Mouse (Mus musculus): ENCODE results near the gene Map3k1. TPM values are rescaled to one million over a fixed set of nuclear protein-coding genes. Genes with fewer than 3 reads are reported as not detected.

The Map3k1 gene
- polyA plus RNA-seq, 1 experiment from 2014 or later, result 19.8 TPM

DNA sequence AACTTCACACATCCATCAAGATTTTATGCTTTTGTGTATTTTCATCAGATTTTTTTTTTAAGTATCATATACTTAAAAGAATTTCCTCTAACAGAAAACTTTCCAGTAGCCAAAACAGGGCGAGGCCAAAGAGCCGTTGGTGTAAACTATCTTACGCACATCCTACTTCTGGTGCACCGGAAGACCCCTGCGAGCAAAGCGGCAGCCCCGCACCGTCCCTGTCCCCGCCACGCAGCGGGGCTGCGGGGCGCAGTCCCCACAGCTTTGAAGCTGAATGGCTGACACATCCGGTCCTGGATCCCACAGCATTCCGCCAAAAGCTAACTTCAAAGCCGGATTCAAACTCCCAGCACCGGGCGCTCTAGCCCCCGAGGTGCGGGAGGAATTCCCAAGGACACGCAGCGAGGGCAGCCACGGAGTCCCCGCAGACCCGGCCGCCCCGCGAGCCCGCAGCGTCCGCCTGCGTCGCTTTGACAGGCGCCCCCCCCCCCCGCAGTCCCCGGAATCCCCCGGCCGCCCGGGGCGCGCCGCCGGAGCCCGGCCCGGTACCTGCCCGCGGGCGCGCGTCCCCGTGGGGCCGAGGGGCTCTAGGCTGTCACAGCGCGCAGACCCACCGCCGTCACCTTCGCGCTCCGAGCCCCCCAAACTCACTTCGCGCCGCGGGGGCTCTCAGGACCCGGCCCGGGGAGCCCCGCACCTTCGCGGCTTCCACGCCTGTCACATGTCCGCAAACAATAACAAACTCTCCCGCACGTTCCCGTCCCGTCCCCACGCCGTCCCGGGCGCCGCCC, 1.0 kb downstream of the Map3k1 start:
- Histone ChIP-seq H3K4me1 (replicated peaks; ENCODE audit: control insufficient read depth, insufficient read depth, low read length) (peaks cover 37% of the 10 kb centered on the region), H3K9ac (ENCODE audit: low read depth, low read length) (peak overlapping the region; percentile 97), H3K36me3 (ENCODE audit: control insufficient read depth, insufficient read depth, low read length) (no peaks in the 10 kb centered on the region), H3K27me3 (replicated peaks; ENCODE audit: control insufficient read depth, insufficient read depth, low read length) (0 out of 2 replicates have a peak, but pooled peaks cover 4% of the 10 kb centered on the region), H3K4me2 (peak overlapping the region; percentile 95), H3K9me3 (ENCODE audit: control insufficient read depth, low read length) (no peaks in the 10 kb centered on the region), H3K4me3 (ENCODE audit: low read depth, low read length) (peak overlapping the region; percentile 97), H3K27ac (ENCODE audit: low read depth, low read length) (peak overlapping the region; percentile 94)
- under 1% methylated on average over 60 of the region's 79 CpGs for whole genome bisulfite sequencing
- DNase-seq (ENCODE audit: low spot score) (peak; percentile 53), ATAC-seq (replicated peaks; ENCODE audit: low FRiP score) (0 out of 2 replicates have a peak, but pooled peaks have one; percentile 8)

DNA sequence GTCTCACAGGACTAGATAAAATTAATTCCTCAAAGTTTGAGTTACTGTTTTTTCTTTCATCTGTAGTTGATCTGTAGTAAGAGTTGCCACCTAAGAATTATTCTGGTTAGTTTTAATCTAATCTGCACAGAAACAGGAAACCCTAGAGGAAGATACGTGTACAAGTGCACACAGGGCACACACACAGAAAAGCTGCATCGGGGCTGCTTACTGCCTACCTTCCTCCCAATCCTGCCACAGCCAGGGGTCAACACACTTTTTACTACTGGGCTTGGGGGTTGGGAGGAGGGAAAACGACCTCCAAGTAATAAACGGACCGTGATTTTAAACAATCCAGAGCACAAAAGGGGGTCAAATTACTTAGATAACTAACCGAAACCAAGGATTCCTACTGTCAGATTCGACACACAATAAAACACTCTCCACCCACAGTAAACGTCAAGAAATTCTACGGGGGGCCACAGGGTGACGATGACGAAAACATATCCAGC, 1.6 kb downstream of the Map3k1 start:
- H3K4me1 ChIP-seq (replicated peaks; ENCODE audit: control insufficient read depth, insufficient read depth, low read length), result peaks cover 39% of the 10 kb centered on the region
- H3K9me3 ChIP-seq (ENCODE audit: control insufficient read depth, low read length), result no peaks in the 10 kb centered on the region
- peak overlapping the region; percentile 97 for H3K9ac ChIP-seq (ENCODE audit: low read depth, low read length)
- no peak for ATAC-seq (replicated peaks; ENCODE audit: low FRiP score)
- H3K27ac ChIP-seq (ENCODE audit: low read depth, low read length), result peak overlapping the region; percentile 94
- H3K4me2 ChIP-seq, result peak overlapping the region; percentile 95
- DNase-seq (ENCODE audit: low spot score), result peak; percentile 50
- H3K36me3 ChIP-seq (ENCODE audit: control insufficient read depth, insufficient read depth, low read length), result no peaks in the 10 kb centered on the region
- WGBS, result under 1% methylated on average over 11 of the region's 11 CpGs
- H3K27me3 ChIP-seq (replicated peaks; ENCODE audit: control insufficient read depth, insufficient read depth, low read length), result 0 out of 2 replicates have a peak, but pooled peaks cover 4% of the 10 kb centered on the region
- H3K4me3 ChIP-seq (ENCODE audit: low read depth, low read length), result peak overlapping the region; percentile 97

DNA sequence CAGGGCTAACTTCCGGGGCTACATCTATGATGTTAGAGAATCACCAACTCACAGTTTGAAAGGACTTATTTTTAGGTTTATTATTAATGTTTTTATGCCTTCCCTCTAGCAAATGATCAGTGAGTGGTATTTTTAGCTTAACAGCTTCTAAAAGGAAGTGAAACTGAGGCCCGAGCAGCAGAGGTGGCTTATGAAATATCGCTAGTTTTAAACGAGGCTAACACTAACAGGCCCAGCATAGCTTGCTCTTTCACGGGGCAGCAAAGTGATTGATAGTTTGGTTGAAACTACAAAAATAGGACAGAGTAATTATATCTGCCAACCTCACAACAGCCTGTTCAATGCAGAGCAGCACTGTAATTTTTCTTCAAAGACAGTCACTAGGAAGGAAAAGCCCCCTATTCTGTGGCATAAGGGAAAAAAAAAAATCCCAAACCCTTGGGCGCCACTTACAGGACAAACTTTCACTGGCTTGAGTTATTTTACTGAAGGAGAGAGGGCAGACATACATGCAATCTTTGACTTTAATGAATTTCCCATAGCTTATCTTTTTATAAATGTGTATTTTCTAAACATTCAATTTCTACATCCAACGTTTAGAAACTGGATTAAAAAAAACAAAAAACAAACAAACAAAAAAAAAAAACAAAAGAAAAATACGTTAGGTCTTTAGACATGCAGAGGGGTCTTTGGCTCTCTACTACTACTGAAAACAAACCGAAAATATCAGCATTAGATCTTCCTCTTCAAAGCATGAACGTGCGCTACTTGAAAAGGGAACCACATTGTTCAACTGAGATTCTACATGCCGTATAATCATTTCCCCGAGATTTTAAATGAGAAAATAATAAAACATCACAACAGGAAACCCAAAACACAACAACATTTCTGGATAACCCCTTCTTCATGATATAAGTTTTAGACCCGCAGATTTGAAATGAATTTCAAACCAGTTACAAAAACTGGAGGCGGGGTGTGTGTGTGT, 2.8 kb downstream of the Map3k1 start:
- Histone ChIP-seq H3K36me3 (ENCODE audit: control insufficient read depth, insufficient read depth, low read length) (no peaks in the 10 kb centered on the region), H3K4me1 (replicated peaks; ENCODE audit: control insufficient read depth, insufficient read depth, low read length) (peaks cover 45% of the 10 kb centered on the region), H3K4me2 (peak overlapping the region; percentile 95), H3K9ac (ENCODE audit: low read depth, low read length) (0 out of 2 replicates have a peak overlapping the region, but pooled peaks have one; percentile 13), H3K9me3 (ENCODE audit: control insufficient read depth, low read length) (no peaks in the 10 kb centered on the region), H3K27me3 (replicated peaks; ENCODE audit: control insufficient read depth, insufficient read depth, low read length) (0 out of 2 replicates have a peak, but pooled peaks cover 4% of the 10 kb centered on the region), H3K27ac (ENCODE audit: low read depth, low read length) (no peak overlapping the region), H3K4me3 (ENCODE audit: low read depth, low read length) (0 out of 2 replicates have a peak overlapping the region, but pooled peaks have one; percentile 8)
- WGBS, result 44% methylated on average over 15 of the region's 15 CpGs
- ATAC-seq (replicated peaks; ENCODE audit: low FRiP score), result no peak
- DNase-seq (ENCODE audit: low spot score), result no peak

DNA sequence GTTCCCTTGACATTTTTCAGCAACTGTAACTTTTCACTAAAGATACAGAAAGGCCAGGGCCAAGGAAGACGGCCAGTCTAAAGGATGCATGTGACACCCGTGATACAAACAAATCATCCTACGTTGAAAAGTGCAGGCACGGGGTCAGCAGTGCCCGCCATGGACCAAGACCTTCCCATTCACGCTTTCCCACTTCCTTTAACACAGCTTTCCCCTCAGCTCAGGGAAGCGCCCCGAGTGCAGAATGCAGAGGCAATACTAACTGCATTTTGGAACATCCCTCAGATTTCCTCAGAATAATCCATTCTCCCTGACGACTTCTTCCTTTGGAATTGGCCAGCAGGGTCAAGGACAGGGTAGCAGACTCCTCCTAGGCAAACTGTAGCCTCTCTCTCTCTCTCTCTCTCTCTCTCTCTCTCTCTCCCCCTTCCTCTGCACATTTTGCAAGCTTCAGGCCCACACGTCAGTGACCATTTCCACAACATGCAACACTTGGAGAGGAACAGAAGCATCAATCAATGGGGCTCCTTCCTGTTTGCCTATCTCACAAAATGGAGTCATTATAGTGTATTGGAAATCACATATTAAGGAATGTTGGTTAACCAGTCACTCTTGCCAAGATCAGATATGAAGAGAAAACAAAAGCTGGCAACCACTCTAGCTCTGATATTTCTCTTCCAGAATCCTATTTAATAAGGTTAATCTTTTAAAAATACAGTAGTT, 3.7 kb downstream of the Map3k1 start:
- 47% methylated on average over 10 of the region's 10 CpGs for WGBS
- Histone ChIP-seq H3K9me3 (ENCODE audit: control insufficient read depth, low read length) (no peaks in the 10 kb centered on the region), H3K4me2 (peak overlapping the region; percentile 48), H3K27me3 (replicated peaks; ENCODE audit: control insufficient read depth, insufficient read depth, low read length) (no peaks in the 10 kb centered on the region), H3K36me3 (ENCODE audit: control insufficient read depth, insufficient read depth, low read length) (no peaks in the 10 kb centered on the region), H3K9ac (ENCODE audit: low read depth, low read length) (no peak overlapping the region; the same call in 1 of the 2 replicates), H3K27ac (ENCODE audit: low read depth, low read length) (peak overlapping the region; percentile 25; the same call in 1 of the 2 replicates), H3K4me1 (replicated peaks; ENCODE audit: control insufficient read depth, insufficient read depth, low read length) (peaks cover 48% of the 10 kb centered on the region), H3K4me3 (ENCODE audit: low read depth, low read length) (no peak overlapping the region)
- no peak for DNase-seq (ENCODE audit: low spot score)
- ATAC-seq (replicated peaks; ENCODE audit: low FRiP score), result no peak

DNA sequence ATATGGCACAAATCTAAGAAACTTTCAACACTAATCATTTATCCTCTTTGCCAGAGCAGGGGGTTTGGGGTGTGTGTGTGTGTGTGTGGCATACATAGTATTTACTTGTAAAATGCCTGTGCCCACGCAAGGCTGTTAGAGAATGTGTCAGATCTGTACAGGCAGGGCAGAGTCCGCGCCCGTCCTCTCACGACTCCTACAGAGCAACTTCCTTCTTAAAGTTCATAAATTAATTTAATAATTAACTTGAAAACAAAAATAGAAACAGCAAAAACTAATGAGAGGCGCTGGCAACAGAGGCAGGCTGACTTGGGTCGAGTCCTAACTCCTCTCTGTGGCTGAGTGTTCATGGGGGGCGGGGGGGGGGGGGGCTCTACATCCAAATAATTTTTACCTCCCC, 4.6 kb downstream of the Map3k1 start:
- DNase-seq (ENCODE audit: low spot score), result no peak
- no peak overlapping the region for H3K27ac ChIP-seq (ENCODE audit: low read depth, low read length)
- H3K9ac ChIP-seq (ENCODE audit: low read depth, low read length), result no peak overlapping the region; the same call in 1 of the 2 replicates
- H3K4me2 ChIP-seq, result no peak overlapping the region; the same call in 1 of the 2 replicates
- 75% methylated on average over 8 of the region's 8 CpGs for WGBS
- no peaks in the 10 kb centered on the region for H3K27me3 ChIP-seq (replicated peaks; ENCODE audit: control insufficient read depth, insufficient read depth, low read length)
- ATAC-seq (replicated peaks; ENCODE audit: low FRiP score), result no peak
- no peak overlapping the region for H3K4me3 ChIP-seq (ENCODE audit: low read depth, low read length)
- H3K9me3 ChIP-seq (ENCODE audit: control insufficient read depth, low read length), result no peaks in the 10 kb centered on the region
- H3K4me1 ChIP-seq (replicated peaks; ENCODE audit: control insufficient read depth, insufficient read depth, low read length), result peaks cover 48% of the 10 kb centered on the region
- H3K36me3 ChIP-seq (ENCODE audit: control insufficient read depth, insufficient read depth, low read length), result no peaks in the 10 kb centered on the region

DNA sequence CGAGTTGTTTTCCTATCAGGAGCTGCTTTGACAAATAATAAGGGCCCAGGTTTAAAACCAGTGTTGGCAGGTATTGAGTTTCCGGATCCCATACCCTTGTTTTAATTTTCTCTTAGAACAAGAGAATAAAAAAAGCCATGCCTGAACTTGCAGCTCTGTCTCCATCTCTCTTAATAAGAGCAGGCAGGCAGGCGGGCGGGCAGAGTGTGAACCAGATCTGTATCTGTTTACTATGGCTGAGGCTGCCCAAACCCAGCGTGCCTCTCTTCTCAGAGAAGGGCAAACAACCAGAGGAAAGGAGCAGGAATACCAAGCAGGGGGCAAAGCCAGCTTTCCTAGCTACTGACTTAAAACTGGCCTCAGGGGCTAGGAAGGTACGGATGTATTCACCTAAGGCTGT, 5.3 kb downstream of the Map3k1 start:
- DNase-seq (ENCODE audit: low spot score), result no peak
- no peak overlapping the region for H3K9ac ChIP-seq (ENCODE audit: low read depth, low read length)
- H3K4me3 ChIP-seq (ENCODE audit: low read depth, low read length), result no peak overlapping the region
- 70% methylated on average over 6 of the region's 6 CpGs for WGBS
- H3K27ac ChIP-seq (ENCODE audit: low read depth, low read length), result no peak overlapping the region
- H3K9me3 ChIP-seq (ENCODE audit: control insufficient read depth, low read length), result no peaks in the 10 kb centered on the region
- ATAC-seq (replicated peaks; ENCODE audit: low FRiP score), result no peak
- no peak overlapping the region for H3K4me2 ChIP-seq
- no peaks in the 10 kb centered on the region for H3K27me3 ChIP-seq (replicated peaks; ENCODE audit: control insufficient read depth, insufficient read depth, low read length)
- no peaks in the 10 kb centered on the region for H3K36me3 ChIP-seq (ENCODE audit: control insufficient read depth, insufficient read depth, low read length)
- peaks cover 53% of the 10 kb centered on the region for H3K4me1 ChIP-seq (replicated peaks; ENCODE audit: control insufficient read depth, insufficient read depth, low read length)

DNA sequence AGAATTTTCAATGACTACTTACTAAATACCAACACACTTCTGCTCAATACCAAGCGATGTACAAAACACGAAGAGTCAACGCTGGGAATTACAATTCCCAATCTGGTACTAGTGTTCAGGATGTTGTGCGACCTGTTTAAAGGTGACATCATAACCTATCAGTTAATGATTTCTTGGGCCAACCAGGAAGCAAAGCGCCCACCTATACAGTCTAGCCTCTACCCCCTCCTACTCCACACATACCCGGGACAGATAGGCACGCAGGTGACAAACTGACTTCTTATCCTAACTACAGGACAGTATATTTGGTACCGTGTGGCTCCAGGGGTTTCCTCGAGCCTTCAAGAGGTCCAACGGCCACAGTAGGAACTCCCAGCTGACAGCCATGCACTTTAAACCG, 5.9 kb downstream of the Map3k1 start:
- Histone ChIP-seq H3K9ac (ENCODE audit: low read depth, low read length) (no peak overlapping the region), H3K4me1 (replicated peaks; ENCODE audit: control insufficient read depth, insufficient read depth, low read length) (peaks cover 59% of the 10 kb centered on the region), H3K27ac (ENCODE audit: low read depth, low read length) (no peak overlapping the region), H3K9me3 (ENCODE audit: control insufficient read depth, low read length) (no peaks in the 10 kb centered on the region), H3K4me2 (no peak overlapping the region), H3K4me3 (ENCODE audit: low read depth, low read length) (no peak overlapping the region), H3K27me3 (replicated peaks; ENCODE audit: control insufficient read depth, insufficient read depth, low read length) (no peaks in the 10 kb centered on the region), H3K36me3 (ENCODE audit: control insufficient read depth, insufficient read depth, low read length) (no peaks in the 10 kb centered on the region)
- 81% methylated on average over 11 of the region's 11 CpGs for WGBS
- DNase-seq (ENCODE audit: low spot score) (no peak), ATAC-seq (replicated peaks; ENCODE audit: low FRiP score) (no peak)

DNA sequence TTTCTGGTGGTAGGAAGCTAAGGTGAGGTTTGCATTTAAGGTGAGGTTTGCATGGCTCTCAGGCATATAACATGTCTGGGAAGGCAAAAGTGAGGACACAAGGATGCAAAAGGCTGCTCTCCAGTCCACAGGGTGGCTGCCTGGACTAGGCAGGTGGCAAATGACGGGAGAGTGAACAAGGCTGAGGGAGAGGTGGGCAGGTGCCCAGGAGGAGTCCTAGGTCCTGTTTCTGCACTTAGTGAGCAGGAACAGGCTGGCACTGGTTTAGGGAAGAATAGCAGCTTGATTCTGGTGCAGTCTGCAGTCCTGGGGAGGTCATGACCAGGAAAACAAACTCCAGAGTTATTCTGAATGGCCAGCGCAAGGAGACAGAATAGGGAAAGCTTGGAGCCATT, 6.5 kb downstream of the Map3k1 start:
- Histone ChIP-seq H3K9ac (ENCODE audit: low read depth, low read length) (no peak overlapping the region), H3K9me3 (ENCODE audit: control insufficient read depth, low read length) (no peaks in the 10 kb centered on the region), H3K27me3 (replicated peaks; ENCODE audit: control insufficient read depth, insufficient read depth, low read length) (no peaks in the 10 kb centered on the region), H3K4me2 (no peak overlapping the region), H3K4me1 (replicated peaks; ENCODE audit: control insufficient read depth, insufficient read depth, low read length) (peaks cover 65% of the 10 kb centered on the region), H3K27ac (ENCODE audit: low read depth, low read length) (no peak overlapping the region), H3K36me3 (ENCODE audit: control insufficient read depth, insufficient read depth, low read length) (no peaks in the 10 kb centered on the region), H3K4me3 (ENCODE audit: low read depth, low read length) (no peak overlapping the region)
- no peak for DNase-seq (ENCODE audit: low spot score)
- ATAC-seq (replicated peaks; ENCODE audit: low FRiP score), result no peak
- 77% methylated on average over 2 of the region's 2 CpGs for WGBS

Data from liver, embryonic 11.5 days (tissue).